Mouse (Mus musculus) subcutaneous adipose tissue, adult 2 months (tissue): Measurements from ENCODE around the gene Gm7980. TPM values are rescaled to one million over a fixed set of nuclear protein-coding genes. Genes with fewer than 3 reads are reported as not detected.

Experiments used
- polyA plus RNA-seq: library from polyadenylated mRNA; depleted of rRNA; stranded (reverse); fragments of >200 nt; gene quantifications from 2 replicates; pipeline ENCODE4 v1.2.3, GENCODE M21; 2012; ENCODE audit warnings: low replicate concordance; rRNA removed

The Gm7980 gene
- polyA plus RNA-seq = not detected in 2 replicates

DNA sequence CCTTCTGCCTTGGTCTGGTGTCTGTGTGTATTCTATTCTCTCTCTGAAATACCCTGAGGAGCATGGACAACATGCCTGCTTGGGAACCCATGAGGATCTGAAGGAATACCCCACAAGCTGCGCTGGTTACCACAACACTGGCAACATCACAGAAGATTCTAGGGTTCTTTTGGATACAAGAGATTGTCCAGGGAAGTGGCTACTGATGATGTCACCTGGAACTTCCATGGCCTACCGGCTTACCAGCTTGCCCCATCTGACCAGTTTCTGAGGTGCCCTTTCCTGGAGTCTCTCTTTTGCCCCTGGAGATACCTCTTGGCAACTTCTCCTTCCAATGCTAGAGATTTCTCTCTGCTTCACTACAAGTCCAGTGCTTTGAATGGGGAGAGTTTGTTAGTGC lies at the start of gene Gm7980:
Gene Gm7980, minus strand, starts transcription at position 101 of the 400 bp plus-strand sequence.

DNA sequence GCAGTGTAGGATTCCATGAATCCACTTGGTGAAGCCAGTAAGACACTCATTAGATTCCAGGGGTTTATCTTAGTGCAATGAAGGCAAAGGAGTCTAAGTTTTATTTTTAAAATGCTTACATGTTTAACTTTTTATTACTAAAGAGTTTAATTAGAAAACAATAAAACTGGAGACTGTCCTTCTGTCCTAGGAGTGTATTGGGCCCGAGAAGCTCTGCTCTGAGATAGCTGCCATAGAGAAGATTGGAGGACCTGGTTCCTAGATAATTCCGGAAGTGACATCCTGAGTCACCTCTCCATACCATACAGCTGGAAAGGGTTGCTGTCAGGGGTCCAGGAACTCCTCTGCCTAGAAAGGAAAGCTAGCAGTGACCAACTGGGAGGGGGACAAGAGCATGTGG lies 36.6 kb upstream of the Gm7980 start, which contains the start of gene 1700024B05Rik:
Gene 1700024B05Rik, plus strand, starts transcription at position 301 of the 400 bp plus-strand sequence.

DNA sequence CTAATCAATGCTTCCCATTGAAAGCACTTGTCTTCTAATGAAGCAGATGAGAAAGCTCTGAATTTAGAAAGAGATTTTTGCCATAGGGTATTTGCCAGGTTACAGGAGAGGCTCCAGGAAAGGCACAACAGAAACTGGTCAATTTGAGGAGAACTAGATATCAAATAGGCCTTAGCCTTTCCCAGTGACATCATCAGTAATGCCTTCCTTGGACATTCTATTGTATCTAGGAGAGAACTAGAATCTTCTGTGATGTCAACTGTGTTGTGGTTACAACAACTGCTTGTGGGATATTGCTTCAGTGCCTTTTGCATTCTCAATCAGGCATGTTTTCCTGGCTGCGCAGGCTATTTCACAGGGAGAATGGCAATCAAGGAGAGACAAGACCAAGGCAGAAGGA lies 17.6 kb upstream of the Gm7980 start, which contains the start of gene 1700049E17Rik1:
Gene 1700049E17Rik1, plus strand, starts transcription at position 301 of the 400 bp plus-strand sequence.

Other genes with a start within 250 kb of the Gm7980 start
- gene Gm8068, start 205.4 kb downstream of the Gm7980 start, polyA plus RNA-seq = not detected in 2 replicates
- gene Gm7929, start 156.7 kb downstream of the Gm7980 start, polyA plus RNA-seq = not detected in 2 replicates
- gene Gm47189, start 134.8 kb downstream of the Gm7980 start, polyA plus RNA-seq = not detected in 2 replicates
- not detected in 2 replicates for gene 1700049E17Rik1, start 17.7 kb upstream of the Gm7980 start, polyA plus RNA-seq
- gene 1700024B05Rik, start 36.7 kb upstream of the Gm7980 start, polyA plus RNA-seq = not detected in 2 replicates
- gene Gm6401, start 60.6 kb upstream of the Gm7980 start, polyA plus RNA-seq = not detected in 2 replicates
- gene Gm3543, start 76.0 kb upstream of the Gm7980 start, polyA plus RNA-seq = not detected in 2 replicates
- not detected in 2 replicates for gene Gm7951, start 210.1 kb upstream of the Gm7980 start, polyA plus RNA-seq